Mouse (Mus musculus): ENCODE measurements at regions not wholly inside any gene's neighbourhood (a gene's known extent, or its start where the extent isn't known, plus 50 kb on each side); places are given as distances from the start of the nearest gene placed in this dataset.

DNA sequence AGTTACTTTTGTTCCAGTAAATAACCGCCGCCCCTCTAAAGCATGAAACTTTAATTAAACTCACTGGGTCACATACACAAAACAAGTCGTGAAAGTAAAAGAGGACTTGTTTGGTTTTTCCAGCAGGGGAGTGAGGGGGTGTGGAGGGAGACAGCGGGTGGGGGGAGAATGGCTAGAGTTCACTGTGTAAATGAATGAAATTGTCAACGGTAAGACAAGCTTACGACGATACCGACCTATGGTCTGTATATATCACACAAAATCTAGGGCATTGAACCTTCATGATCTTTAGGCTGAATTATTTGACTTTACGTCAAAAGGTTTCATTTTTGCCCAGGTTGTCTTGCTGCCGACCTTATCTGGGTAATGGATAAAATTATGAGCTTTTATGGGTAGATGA is 155.5 kb downstream of the Fbxo8 start:
- no peak for TF ChIP-seq POLR2A (IDR thresholded peaks at IDR 0.05; ENCODE audit: control insufficient read depth, low read depth, low read length)
- TF ChIP-seq CTCF (IDR thresholded peaks at IDR 0.05; ENCODE audit: control insufficient read depth, insufficient read depth, insufficient replicate concordance, low read depth, low read length): no peak
